Mouse (Mus musculus): ENCODE measurements around the gene Gm13420. TPM values are rescaled to one million over a fixed set of nuclear protein-coding genes. Genes with fewer than 3 reads are reported as not detected.
"Not testable (repeated sequence)": the region's sequence is repeated elsewhere in the genome, so short reads cannot be mapped to it uniquely, and the experiment has no call there.

Gene Gm13420
- polyA plus RNA-seq, 1 experiment, result 0.96 TPM

DNA sequence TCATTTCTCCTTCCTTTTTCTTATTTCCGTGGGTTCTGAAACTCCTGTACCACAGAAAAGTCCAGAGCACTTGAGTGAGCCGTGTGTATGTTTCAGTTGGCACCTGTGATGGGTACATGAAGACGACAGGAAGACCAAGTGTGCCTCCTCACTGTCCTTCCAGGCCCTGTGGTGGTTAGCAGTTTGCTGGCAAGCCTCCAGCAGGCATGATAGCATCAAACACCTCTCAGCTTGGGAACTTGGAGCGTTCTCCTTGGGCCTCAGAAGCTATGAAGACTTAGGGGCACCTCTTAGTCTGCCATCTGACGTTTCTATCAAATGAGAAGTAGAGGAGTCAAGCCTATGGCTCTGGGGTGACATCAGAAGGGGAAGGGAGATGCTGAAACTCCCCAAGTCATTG lies 32.9 kb downstream of the Gm13420 start:
- Histone ChIP-seq H3K4me3 (ENCODE audit: insufficient read depth, low read length) (no peak overlapping the region), H3K27ac (ENCODE audit: insufficient read depth, low read length) (no peak overlapping the region), H3K4me1 (ENCODE audit: control insufficient read depth, insufficient read depth, low read length) (no peaks in the 10 kb centered on the region)
- no peak for TF ChIP-seq POLR2A (IDR thresholded peaks at IDR 0.05; ENCODE audit: extremely low read depth, insufficient read depth, low read length)
- TF ChIP-seq CTCF (IDR thresholded peaks at IDR 0.05; ENCODE audit: extremely low read depth, insufficient read depth, low read length), result no peak

DNA sequence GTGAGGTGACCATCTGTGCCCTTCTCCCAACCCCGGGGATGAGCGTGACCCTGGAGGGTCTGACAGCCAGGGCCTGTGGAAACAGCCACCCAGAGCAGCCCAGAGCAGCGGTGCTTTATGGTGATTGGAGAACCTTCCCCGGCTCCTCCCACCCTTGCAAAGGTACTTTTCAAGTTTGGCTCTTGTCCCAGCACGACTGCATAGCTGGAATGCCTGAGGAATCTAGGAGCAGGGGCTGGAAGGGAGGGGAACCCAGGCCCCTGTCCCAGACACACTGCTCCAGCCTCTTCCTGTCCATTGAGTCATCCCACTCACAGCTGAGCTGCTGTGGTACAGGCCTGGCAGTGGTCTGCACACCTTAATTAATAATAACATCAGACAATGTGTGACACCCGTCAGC lies 34.8 kb downstream of the Gm13420 start:
- H3K4me3 ChIP-seq (ENCODE audit: insufficient read depth, low read length), result no peak overlapping the region
- H3K27ac ChIP-seq (ENCODE audit: insufficient read depth, low read length), result no peak overlapping the region
- TF ChIP-seq POLR2A (IDR thresholded peaks at IDR 0.05; ENCODE audit: extremely low read depth, insufficient read depth, low read length) (no peak), CTCF (IDR thresholded peaks at IDR 0.05; ENCODE audit: extremely low read depth, insufficient read depth, low read length) (no peak)
- no peaks in the 10 kb centered on the region for H3K4me1 ChIP-seq (ENCODE audit: control insufficient read depth, insufficient read depth, low read length)

- Histone ChIP-seq H3K4me3 (ENCODE audit: insufficient read depth, low read length) (no peak overlapping the region), H3K27ac (ENCODE audit: insufficient read depth, low read length) (no peak overlapping the region), H3K4me1 (ENCODE audit: control insufficient read depth, insufficient read depth, low read length) (no peaks in the 10 kb centered on the region)
- TF ChIP-seq CTCF (IDR thresholded peaks at IDR 0.05; ENCODE audit: extremely low read depth, insufficient read depth, low read length) (no peak), POLR2A (IDR thresholded peaks at IDR 0.05; ENCODE audit: extremely low read depth, insufficient read depth, low read length) (no peak)
Observed at GRCm38 (mm10) chr2:29716143-29716542, 35.3 kb downstream of the Gm13420 start.

DNA sequence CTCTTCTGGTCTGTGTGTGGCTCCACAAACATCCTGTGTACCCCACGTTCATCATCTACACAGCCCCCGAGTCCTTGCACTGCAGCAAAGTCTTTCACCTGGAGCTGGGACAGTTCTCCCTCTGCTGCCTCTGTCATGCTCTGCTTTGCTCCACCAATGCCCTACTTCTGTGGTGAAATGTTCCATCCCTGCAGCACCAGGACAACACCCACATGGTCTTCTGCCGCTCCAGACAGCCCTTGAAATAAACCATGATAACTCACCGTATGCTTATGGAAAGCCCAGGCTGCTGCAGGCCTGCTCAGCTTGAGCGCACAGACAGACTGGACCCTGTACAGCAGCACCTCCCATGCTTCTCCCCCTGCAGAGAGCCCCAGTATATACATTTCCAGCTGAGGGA lies 37.4 kb downstream of the Gm13420 start:
- Histone ChIP-seq H3K4me1 (ENCODE audit: control insufficient read depth, insufficient read depth, low read length) (no peaks in the 10 kb centered on the region), H3K27ac (ENCODE audit: insufficient read depth, low read length) (no peak overlapping the region), H3K4me3 (ENCODE audit: insufficient read depth, low read length) (no peak overlapping the region)
- TF ChIP-seq POLR2A (IDR thresholded peaks at IDR 0.05; ENCODE audit: extremely low read depth, insufficient read depth, low read length) (no peak), CTCF (IDR thresholded peaks at IDR 0.05; ENCODE audit: extremely low read depth, insufficient read depth, low read length) (no peak)

DNA sequence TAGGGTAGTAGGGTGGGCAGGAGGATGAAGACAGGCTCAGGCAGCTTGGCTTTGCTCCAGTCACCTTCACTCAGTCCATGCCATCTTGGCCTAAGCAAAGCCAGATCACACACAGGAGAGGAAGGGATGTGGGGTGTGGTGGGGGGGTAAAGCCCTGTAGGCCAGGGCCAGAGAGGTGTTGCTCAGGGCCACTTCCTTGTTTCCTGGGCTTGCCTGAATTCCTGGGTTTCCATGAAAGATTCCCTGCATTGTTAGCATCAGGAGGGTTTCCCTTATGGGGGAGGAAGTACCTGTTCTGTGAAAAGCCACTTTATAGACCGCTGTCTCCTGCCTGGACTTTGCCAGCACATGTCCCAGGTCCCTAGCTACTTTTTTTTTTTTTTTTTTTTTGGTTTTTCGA lies 38.0 kb downstream of the Gm13420 start:
- Histone ChIP-seq H3K4me3 (ENCODE audit: insufficient read depth, low read length) (no peak overlapping the region), H3K27ac (ENCODE audit: insufficient read depth, low read length) (no peak overlapping the region), H3K4me1 (ENCODE audit: control insufficient read depth, insufficient read depth, low read length) (no peaks in the 10 kb centered on the region)
- TF ChIP-seq POLR2A (IDR thresholded peaks at IDR 0.05; ENCODE audit: extremely low read depth, insufficient read depth, low read length), result no peak
- no peak for TF ChIP-seq CTCF (IDR thresholded peaks at IDR 0.05; ENCODE audit: extremely low read depth, insufficient read depth, low read length)

DNA sequence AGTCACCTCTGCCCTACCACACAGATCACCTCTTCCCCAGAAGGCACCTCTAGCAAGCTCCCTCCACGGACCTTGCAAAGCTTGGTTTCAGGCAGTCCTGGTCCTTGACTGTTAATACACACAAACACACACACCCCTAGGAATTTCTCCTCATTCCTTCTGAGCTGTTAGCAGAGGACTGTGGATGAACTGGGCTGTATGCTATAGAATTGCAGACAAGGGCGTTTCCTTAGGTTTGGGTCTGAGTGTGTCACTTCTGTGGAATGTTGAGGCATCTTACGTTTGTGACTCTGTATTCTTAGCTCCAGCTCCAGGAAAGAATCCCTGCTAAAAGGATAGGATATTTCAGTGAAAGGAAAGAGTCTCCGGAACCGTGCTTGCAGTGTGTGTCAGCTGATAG lies 39.6 kb downstream of the Gm13420 start:
- no peak overlapping the region for H3K27ac ChIP-seq (ENCODE audit: insufficient read depth, low read length)
- no peak overlapping the region for H3K4me3 ChIP-seq (ENCODE audit: insufficient read depth, low read length)
- no peaks in the 10 kb centered on the region for H3K4me1 ChIP-seq (ENCODE audit: control insufficient read depth, insufficient read depth, low read length)
- TF ChIP-seq POLR2A (IDR thresholded peaks at IDR 0.05; ENCODE audit: extremely low read depth, insufficient read depth, low read length), result no peak
- TF ChIP-seq CTCF (IDR thresholded peaks at IDR 0.05; ENCODE audit: extremely low read depth, insufficient read depth, low read length), result no peak

DNA sequence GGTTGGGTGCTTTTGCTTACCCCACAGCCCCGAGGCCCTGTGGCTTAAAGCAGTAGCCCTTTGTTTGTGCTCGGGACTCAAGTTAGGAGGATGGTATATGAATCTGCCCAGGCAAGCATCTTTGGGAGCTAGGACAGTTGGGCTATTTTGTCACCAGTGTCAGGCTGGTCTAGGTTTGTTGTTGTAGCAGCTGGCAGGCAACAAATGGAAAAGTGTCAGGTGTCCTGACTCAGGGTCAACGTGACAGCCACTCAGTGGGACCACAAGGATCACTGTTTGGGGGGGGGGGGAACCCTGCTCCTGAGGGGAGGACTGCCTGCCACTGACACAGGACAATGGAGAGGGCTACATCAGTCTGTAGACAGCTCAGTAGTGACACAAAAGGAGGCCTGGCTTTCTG lies 40.4 kb downstream of the Gm13420 start:
- TF ChIP-seq POLR2A (IDR thresholded peaks at IDR 0.05; ENCODE audit: extremely low read depth, insufficient read depth, low read length), result no peak
- TF ChIP-seq CTCF (IDR thresholded peaks at IDR 0.05; ENCODE audit: extremely low read depth, insufficient read depth, low read length), result no peak
- no peak overlapping the region for H3K4me3 ChIP-seq (ENCODE audit: insufficient read depth, low read length)
- H3K27ac ChIP-seq (ENCODE audit: insufficient read depth, low read length), result no peak overlapping the region
- H3K4me1 ChIP-seq (ENCODE audit: control insufficient read depth, insufficient read depth, low read length), result no peaks in the 10 kb centered on the region

DNA sequence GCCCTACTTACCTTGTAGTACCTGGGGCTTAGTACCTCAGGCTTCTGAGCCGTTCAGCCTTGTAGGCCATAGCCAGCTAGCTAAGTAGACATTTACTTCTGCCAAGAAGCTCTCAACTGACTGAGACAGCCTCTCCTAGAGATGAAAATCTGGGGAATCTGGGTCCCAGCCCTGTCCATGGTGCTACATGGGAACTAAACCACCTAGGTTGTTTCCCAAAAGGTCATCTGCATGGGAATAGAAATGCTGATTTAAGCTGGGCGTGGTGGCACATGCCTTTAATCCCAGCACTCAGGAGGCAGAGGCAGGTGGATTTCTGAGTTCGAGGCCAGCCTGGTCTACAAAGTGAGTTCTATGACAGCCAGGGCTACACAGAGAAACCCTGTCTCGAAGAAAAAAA lies 43.3 kb downstream of the Gm13420 start:
- H3K27ac ChIP-seq (ENCODE audit: insufficient read depth, low read length); H3K4me1 ChIP-seq (ENCODE audit: control insufficient read depth, insufficient read depth, low read length); H3K4me3 ChIP-seq (ENCODE audit: insufficient read depth, low read length): not testable (repeated sequence)

- H3K27ac ChIP-seq (ENCODE audit: insufficient read depth, low read length), result no peak overlapping the region
- no peaks in the 10 kb centered on the region for H3K4me1 ChIP-seq (ENCODE audit: control insufficient read depth, insufficient read depth, low read length)
- peak; percentile 28; the same call in 1 of the 2 replicates for TF ChIP-seq CTCF (IDR thresholded peaks at IDR 0.05; ENCODE audit: extremely low read depth, insufficient read depth, low read length)
- no peak for TF ChIP-seq POLR2A (IDR thresholded peaks at IDR 0.05; ENCODE audit: extremely low read depth, insufficient read depth, low read length)
- no peak overlapping the region for H3K4me3 ChIP-seq (ENCODE audit: insufficient read depth, low read length)
Observed at GRCm38 (mm10) chr2:29707731-29708130, 43.8 kb downstream of the Gm13420 start.

DNA sequence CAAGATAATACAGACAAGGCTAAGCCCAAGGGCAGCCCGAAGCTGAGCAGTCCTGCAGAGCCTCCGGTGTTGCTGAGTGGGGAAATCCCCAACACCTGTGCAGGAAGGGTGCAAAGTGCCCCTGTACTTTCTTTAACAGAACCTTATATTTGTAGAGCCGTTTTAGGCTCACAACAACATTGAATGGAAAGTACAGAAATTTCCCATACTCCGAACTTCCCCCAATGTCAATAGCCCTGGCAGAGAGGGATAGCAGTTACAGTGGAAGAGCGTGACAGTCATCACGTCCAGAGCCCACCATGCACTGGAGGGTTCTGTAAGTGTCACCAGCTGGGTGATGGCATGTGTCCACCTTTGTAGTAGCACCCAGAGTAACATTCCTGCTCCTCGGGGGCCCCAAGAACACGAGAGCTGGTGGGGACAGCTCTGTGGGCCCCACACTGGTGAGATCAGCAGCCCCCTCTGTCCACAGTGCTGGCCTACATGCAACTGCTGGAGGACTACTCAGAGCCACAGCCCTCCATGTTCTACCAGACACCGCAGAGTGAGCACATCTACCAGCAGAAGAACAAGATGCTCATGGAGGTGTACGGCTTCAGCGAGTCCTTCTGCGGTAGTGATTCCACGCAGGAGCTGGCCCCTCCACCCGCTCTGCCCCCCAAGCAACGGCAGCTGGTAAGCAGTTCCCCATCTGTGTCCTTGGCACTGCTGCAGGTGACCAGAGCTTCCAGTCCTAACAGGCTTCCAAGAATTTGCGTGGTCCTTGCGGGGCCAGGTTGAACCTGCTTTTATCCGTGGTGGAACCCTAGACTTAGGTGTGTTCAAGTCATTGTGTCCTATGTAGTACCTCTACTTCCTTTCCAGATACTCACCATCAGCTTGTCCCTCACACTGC lies 44.5 kb downstream of the Gm13420 start:
- TF ChIP-seq POLR2A (IDR thresholded peaks at IDR 0.05; ENCODE audit: extremely low read depth, insufficient read depth, low read length), result no peak
- no peak for TF ChIP-seq CTCF (IDR thresholded peaks at IDR 0.05; ENCODE audit: extremely low read depth, insufficient read depth, low read length)
- Histone ChIP-seq H3K4me1 (ENCODE audit: control insufficient read depth, insufficient read depth, low read length) (no peaks in the 10 kb centered on the region), H3K27ac (ENCODE audit: insufficient read depth, low read length) (no peak overlapping the region), H3K4me3 (ENCODE audit: insufficient read depth, low read length) (no peak overlapping the region)

Data from cortical plate, adult 2 months (tissue).